Mouse (Mus musculus) liver, adult 2 months (tissue): ENCODE measurements around the gene Hist3h2a.

ENCODE experiments used
- CTCF ChIP-seq: fragments of 200-500 bp; IDR thresholded peaks from 2 replicates; pipeline ENCODE4 v1.5.1; 2011; ENCODE audit warnings: low read depth, low read length, control low read depth
- POLR2A ChIP-seq: fragments of 200-500 bp; IDR thresholded peaks from 2 replicates; pipeline ENCODE4 v1.6.1; 2011; ENCODE audit warnings: low read length, control low read depth; ENCODE audit not compliant: insufficient read depth; ENCODE audit errors: extremely low read depth

DNA sequence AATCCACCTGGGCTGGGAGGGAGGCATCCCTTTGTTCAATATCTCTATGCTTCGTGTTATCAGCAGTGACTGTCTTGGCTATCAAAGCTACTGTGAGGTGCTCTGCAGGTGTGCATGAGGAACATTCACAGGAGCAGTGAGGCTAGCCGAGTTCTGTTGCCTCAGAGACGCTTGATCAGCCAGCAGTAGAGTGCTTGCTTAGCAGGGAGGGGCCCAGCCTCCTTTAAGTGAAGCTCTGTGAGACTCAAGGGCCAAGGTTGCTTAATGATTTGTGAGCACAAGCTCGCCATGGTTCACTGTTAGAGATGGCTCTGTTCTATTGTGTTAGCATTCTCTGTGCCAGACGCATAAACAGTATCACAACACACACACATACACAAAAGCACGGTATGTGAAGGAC lies 15.2 kb downstream of the Hist3h2a start:
- TF ChIP-seq CTCF (no peak), POLR2A (no peak)
